Mouse (Mus musculus) embryonic facial prominence, embryonic 14.5 days (tissue): ENCODE measurements around the gene Ptges. TPM values are rescaled to one million over a fixed set of nuclear protein-coding genes. Genes with fewer than 3 reads are reported as not detected.

Source experiments
- ATAC-seq: fragments of 200-750 bp; cut with Nextera tagmentation; 2 replicates; pipeline ENCODE4 v1.8.0; 2017; ENCODE audit warnings: low read depth, moderate number of reproducible peaks, moderate TSS enrichment
- DNase-seq: peaks from one replicate; pipeline ENCODE4 v3.0.0-alpha.2; 2015; ENCODE audit warnings: low spot score
- H3K27ac ChIP-seq: fragments of 300-500 bp; sonication (generic); replicated peaks from 2 replicates; pipeline ENCODE4 v1.5.1; 2014; ENCODE audit warnings: low read depth, mild to moderate bottlenecking, low read length, moderate library complexity
- H3K27me3 ChIP-seq: fragments of 300-500 bp; sonication (generic); replicated peaks from 2 replicates; pipeline ENCODE4 v1.6.1; 2014; ENCODE audit warnings: low read length; ENCODE audit not compliant: control insufficient read depth, insufficient read depth
- H3K36me3 ChIP-seq: fragments of 300-500 bp; sonication (generic); 2 replicates; pipeline ENCODE4 v1.6.1; 2014; ENCODE audit warnings: low read length, mixed read lengths; ENCODE audit not compliant: control insufficient read depth, insufficient read depth
- H3K4me1 ChIP-seq: fragments of 300-500 bp; sonication (generic); 2 replicates; pipeline ENCODE4 v1.6.1; 2014; ENCODE audit warnings: antibody characterized with exemption, low read length; ENCODE audit not compliant: control insufficient read depth, insufficient read depth
- H3K4me2 ChIP-seq: fragments of 300-500 bp; sonication (generic); 2 replicates; pipeline ENCODE4 v1.6.1; 2014; ENCODE audit warnings: low read depth, mild to moderate bottlenecking, low read length, moderate library complexity, mixed read lengths
- H3K4me3 ChIP-seq: fragments of 300-500 bp; sonication (generic); 2 replicates; pipeline ENCODE4 v1.5.1; 2014; ENCODE audit warnings: low read depth, mild to moderate bottlenecking, low read length
- H3K9ac ChIP-seq: fragments of 300-500 bp; sonication (generic); 2 replicates; pipeline ENCODE4 v1.6.1; 2014; ENCODE audit warnings: low read depth, mild to moderate bottlenecking, low read length, moderate library complexity, mixed read lengths
- H3K9me3 ChIP-seq: fragments of 300-500 bp; sonication (generic); 2 replicates; pipeline ENCODE4 v1.6.1; 2016; ENCODE audit warnings: low read length; ENCODE audit not compliant: control insufficient read depth
- WGBS: fragments of 180-500 bp; shearing (Covaris S2); extraction: QIAGEN DNeasy Blood & Tissue Kit; methylation state at CpG from one replicate; pipeline ENCODE4 v1.1.7; 2014; 5-methylcytosine and 5-hydroxymethylcytosine counted together
- polyA plus RNA-seq: library from polyadenylated mRNA; unstranded; fragments of >200 nt; fragmentation: Nextera tagmentation; extraction: Ambion mirVana; gene quantifications from 2 replicates; pipeline ENCODE4 v1.2.1, GENCODE M21; 2014

Ptges gene
- polyA plus RNA-seq = 14.9 and 17.3 TPM in 2 replicates

- WGBS = 6% methylated on average over 17 of the region's 23 CpGs
- H3K27ac ChIP-seq = 0 out of 2 replicates have a peak within 1 kb of the TSS, but pooled peaks have one; percentile 15
These were observed at the start of gene Ptges for GRCm38 (mm10) chr2:30929483-30930045. TSS of gene Ptges (minus strand) at chr2:30929863.

GRCm38 (mm10) chr2:30967352-30968327, 38.0 kb upstream of the Ptges start, which contains the start of gene Tor1a:
TSS of gene Tor1a (minus strand) at chr2:30967933.
- ATAC-seq (peak; percentile 96), DNase-seq (peak; percentile 95)
- Histone ChIP-seq H3K9me3 (no peaks in the 10 kb centered on the region), H3K4me1 (peaks cover 10% of the 10 kb centered on the region), H3K9ac (peak within 1 kb of the TSS; percentile 92), H3K4me3 (peak within 1 kb of the TSS; percentile 96), H3K27ac (peak within 1 kb of the TSS; percentile 67), H3K36me3 (peaks cover 29% of the 10 kb centered on the region), H3K4me2 (peak within 1 kb of the TSS; percentile 91), H3K27me3 (no peaks in the 10 kb centered on the region)
- 3% methylated on average over 30 of the region's 59 CpGs for WGBS

More at GRCm38 (mm10) chr2:30929483-30930045, at the start of gene Ptges:
- Histone ChIP-seq H3K27me3 (no peaks in the 10 kb centered on the region), H3K4me2 (peak within 1 kb of the TSS; percentile 63), H3K9me3 (no peaks in the 10 kb centered on the region), H3K4me3 (peak within 1 kb of the TSS; percentile 36), H3K36me3 (no peaks in the 10 kb centered on the region), H3K4me1 (peaks cover 14% of the 10 kb centered on the region), H3K9ac (peak within 1 kb of the TSS; percentile 46)
- peak; percentile 86 for DNase-seq
- ATAC-seq = peak; percentile 76

DNA sequence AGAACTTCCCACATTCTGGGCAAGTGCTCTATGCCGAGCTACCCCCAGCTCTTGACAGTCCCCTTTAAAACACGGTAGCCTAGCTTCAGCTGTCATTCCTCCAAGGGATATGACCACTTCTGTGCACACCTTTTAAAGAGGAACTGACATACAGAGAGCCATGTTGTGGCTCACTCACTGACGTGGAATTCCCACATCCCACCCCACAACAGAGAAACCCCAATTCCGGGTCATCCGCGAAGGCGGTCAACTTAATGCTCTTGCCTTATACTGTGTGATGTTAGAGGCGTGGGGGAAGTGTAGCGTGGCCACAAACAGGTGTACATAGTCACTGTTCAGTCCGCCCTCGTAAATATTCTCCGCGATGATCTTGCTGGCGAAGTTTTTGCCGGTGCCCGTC, 37.2 kb upstream of the Ptges start:
- peak overlapping the region; percentile 91 for H3K4me2 ChIP-seq
- no peaks in the 10 kb centered on the region for H3K27me3 ChIP-seq
- no peak overlapping the region for H3K27ac ChIP-seq
- no peaks in the 10 kb centered on the region for H3K9me3 ChIP-seq
- H3K4me1 ChIP-seq = peaks cover 10% of the 10 kb centered on the region
- WGBS = 16% methylated on average over 16 of the region's 16 CpGs
- peak overlapping the region; percentile 96 for H3K4me3 ChIP-seq
- DNase-seq (no peak), ATAC-seq (0 out of 2 replicates have a peak, but pooled peaks have one; percentile 1)
- H3K9ac ChIP-seq = peak overlapping the region; percentile 92
- peaks cover 33% of the 10 kb centered on the region for H3K36me3 ChIP-seq

- no peak overlapping the region for H3K9ac ChIP-seq
- peak overlapping the region; percentile 96; the same call in 1 of the 2 replicates for H3K4me3 ChIP-seq
- H3K27ac ChIP-seq = no peak overlapping the region
- H3K4me1 ChIP-seq = peaks cover 10% of the 10 kb centered on the region
- ATAC-seq = no peak
- 90% methylated on average over 8 of the region's 8 CpGs for WGBS
- no peaks in the 10 kb centered on the region for H3K27me3 ChIP-seq
- no peak for DNase-seq
- peaks cover 45% of the 10 kb centered on the region for H3K36me3 ChIP-seq
- H3K9me3 ChIP-seq = no peaks in the 10 kb centered on the region
- no peak overlapping the region for H3K4me2 ChIP-seq
These were observed 36.0 kb upstream of the Ptges start for GRCm38 (mm10) chr2:30965627-30966026.

GRCm38 (mm10) chr2:30962570-30963254, 33.0 kb upstream of the Ptges start:
- DNase-seq (no peak), ATAC-seq (no peak)
- Histone ChIP-seq H3K36me3 (peaks cover 73% of the 10 kb centered on the region), H3K27ac (no peak overlapping the region), H3K9ac (no peak overlapping the region), H3K4me2 (no peak overlapping the region), H3K9me3 (no peaks in the 10 kb centered on the region), H3K4me1 (peaks cover 10% of the 10 kb centered on the region), H3K27me3 (no peaks in the 10 kb centered on the region), H3K4me3 (no peak overlapping the region)
- 86% methylated on average over 11 of the region's 11 CpGs for WGBS

DNA sequence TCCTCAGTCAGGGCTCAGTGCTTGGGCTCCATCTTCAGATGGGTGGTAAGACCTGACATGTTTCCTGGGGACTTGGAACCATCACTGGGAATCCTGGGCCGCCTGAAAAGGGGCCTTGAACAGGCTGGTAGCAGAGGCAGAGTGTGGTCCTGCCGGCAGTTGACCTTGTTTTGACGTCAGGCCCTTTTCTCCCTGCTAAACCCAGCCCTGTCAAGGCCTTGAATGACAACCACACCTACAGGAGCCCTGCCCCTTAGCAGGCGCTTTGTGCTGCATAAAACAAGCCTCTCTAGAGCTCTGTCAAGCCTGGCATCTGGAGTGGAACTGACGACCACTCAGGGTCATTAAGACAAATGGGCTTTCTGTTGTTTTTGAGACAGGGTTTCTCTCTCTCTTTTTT, 30.2 kb upstream of the Ptges start:
- H3K27me3 ChIP-seq = no peaks in the 10 kb centered on the region
- H3K9me3 ChIP-seq = no peaks in the 10 kb centered on the region
- ATAC-seq (no peak), DNase-seq (no peak)
- H3K27ac ChIP-seq = no peak overlapping the region
- H3K4me2 ChIP-seq = no peak overlapping the region
- 55% methylated on average over 5 of the region's 5 CpGs for WGBS
- H3K36me3 ChIP-seq = peaks cover 98% of the 10 kb centered on the region
- H3K4me1 ChIP-seq = peaks cover 3% of the 10 kb centered on the region; the same call in 1 of the 2 replicates
- no peak overlapping the region for H3K9ac ChIP-seq
- H3K4me3 ChIP-seq = no peak overlapping the region

DNA sequence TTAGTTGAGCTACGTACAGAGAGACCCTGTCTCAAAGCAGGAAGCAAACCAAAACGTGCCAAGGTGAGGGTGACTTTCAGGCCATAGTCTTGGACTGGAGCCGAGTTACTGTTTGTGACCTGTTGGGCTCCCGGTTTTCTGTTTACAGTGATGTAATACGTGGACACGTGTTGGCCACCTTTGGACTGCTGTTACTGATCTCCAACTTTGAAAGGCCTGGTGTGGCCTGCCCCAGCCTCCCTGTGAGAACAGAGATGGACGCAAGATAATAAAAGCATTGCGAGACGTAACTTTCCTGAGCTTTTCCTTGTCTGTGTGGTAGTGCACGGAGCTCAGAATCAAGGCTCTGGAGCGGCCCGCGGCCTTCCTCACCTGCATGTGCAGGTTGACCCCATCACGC, 29.1 kb upstream of the Ptges start:
- H3K4me3 ChIP-seq = no peak overlapping the region
- 92% methylated on average over 14 of the region's 14 CpGs for WGBS
- H3K9me3 ChIP-seq = no peaks in the 10 kb centered on the region
- peaks cover 14% of the 10 kb centered on the region for H3K4me1 ChIP-seq
- ATAC-seq = no peak
- no peak overlapping the region for H3K9ac ChIP-seq
- DNase-seq = no peak
- no peak overlapping the region for H3K4me2 ChIP-seq
- no peaks in the 10 kb centered on the region for H3K27me3 ChIP-seq
- H3K36me3 ChIP-seq = peaks cover 89% of the 10 kb centered on the region
- no peak overlapping the region for H3K27ac ChIP-seq

DNA sequence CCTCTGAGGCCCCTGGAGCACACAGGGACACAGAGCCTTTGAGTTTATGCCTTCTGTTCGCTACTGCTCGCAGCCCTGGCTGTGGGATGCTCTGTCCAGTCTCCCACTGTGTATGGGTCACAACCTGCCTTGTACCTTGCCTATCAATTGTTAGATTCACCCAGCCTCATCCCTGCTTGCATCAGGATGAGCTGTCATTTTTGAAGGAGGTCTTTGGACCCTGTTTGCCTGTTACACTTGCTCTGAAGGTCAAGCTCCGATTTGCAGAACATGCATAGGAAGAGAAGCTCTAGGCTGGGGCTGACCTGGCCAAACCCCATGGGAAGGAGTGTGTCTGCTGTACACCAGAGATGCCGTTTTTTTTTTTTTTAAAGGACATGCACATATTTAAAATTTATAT, 27.8 kb upstream of the Ptges start:
- Histone ChIP-seq H3K4me3 (no peak overlapping the region), H3K27ac (no peak overlapping the region), H3K27me3 (no peaks in the 10 kb centered on the region), H3K4me2 (no peak overlapping the region), H3K36me3 (peaks cover 76% of the 10 kb centered on the region), H3K9ac (no peak overlapping the region), H3K9me3 (no peaks in the 10 kb centered on the region), H3K4me1 (peaks cover 17% of the 10 kb centered on the region)
- no peak for ATAC-seq
- 88% methylated on average over 4 of the region's 4 CpGs for WGBS
- DNase-seq = no peak
